In the genomic region with DNA sequence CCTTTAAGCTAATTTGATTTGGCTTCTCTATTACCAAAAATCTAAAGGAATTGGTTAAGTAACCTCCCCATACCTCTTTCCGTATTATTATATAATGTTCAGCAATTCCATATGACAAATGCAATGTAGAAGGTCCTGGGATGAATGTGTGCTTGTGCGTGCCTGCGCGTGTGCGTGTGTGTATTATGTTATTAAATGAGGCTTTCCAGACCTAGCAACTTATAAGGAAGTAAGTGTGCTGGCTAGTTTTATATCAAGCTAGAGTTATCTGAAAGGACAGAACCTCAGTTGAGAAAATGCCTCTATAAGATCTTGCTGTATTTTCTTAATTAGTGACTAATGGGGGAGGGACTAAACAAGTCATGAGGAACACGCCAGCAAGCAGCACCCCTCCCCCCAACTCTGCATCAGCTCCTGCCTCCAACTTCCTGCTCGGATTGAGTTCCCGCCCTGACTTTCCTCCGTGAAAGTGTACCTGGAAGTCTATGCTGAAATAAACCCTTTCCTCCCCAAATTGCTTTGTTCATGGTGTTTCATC, we compare ENCODE assay signal across 8 mouse cellular contexts. TPM values are rescaled to one million over a fixed set of nuclear protein-coding genes. Genes with fewer than 3 reads are reported as not detected.
DNase-seq lines count a peak whose midpoint lies in the region; ATAC-seq and TF ChIP-seq lines count a peak whose summit lies in the region.

No protein-coding gene starts in this region.

- WGBS in embryonic facial prominence, embryonic 11.5 days = 50% methylated on average over 9 of the region's 9 CpGs
- WGBS in kidney, embryonic 14.5 days = 53% methylated on average over 9 of the region's 9 CpGs
- 52% methylated on average over 9 of the region's 9 CpGs for WGBS in lung, postnatal 0 days

- no peaks in the 10 kb centered on the region for H3K9me3 ChIP-seq in embryonic facial prominence, embryonic 11.5 days (replicated peaks; ENCODE audit: control insufficient read depth, low read length)
- H3K9me3 ChIP-seq in kidney, embryonic 14.5 days (ENCODE audit: control insufficient read depth, low read length) = no peaks in the 10 kb centered on the region
- no peaks in the 10 kb centered on the region for H3K9me3 ChIP-seq in lung, postnatal 0 days (ENCODE audit: low read length)

- intact Hi-C loops in gastrocnemius, postnatal 14 days (cut with DNase I; ENCODE audit: low total_unique reads) = no loop called here

- H3K4me1 ChIP-seq in embryonic facial prominence, embryonic 11.5 days (ENCODE audit: control insufficient read depth, insufficient read depth, low read length) = no peaks in the 10 kb centered on the region
- H3K4me1 ChIP-seq in kidney, embryonic 14.5 days (ENCODE audit: control insufficient read depth, insufficient read depth, low read length) = no peaks in the 10 kb centered on the region
- H3K4me1 ChIP-seq in lung, postnatal 0 days (ENCODE audit: insufficient read depth, low read depth, low read length) = no peaks in the 10 kb centered on the region

- H3K36me3 ChIP-seq in embryonic facial prominence, embryonic 11.5 days (replicated peaks; ENCODE audit: control insufficient read depth, insufficient read depth, low read depth, low read length) = no peaks in the 10 kb centered on the region
- H3K36me3 ChIP-seq in kidney, embryonic 14.5 days (ENCODE audit: control insufficient read depth, insufficient read depth, low read length) = no peaks in the 10 kb centered on the region
- no peaks in the 10 kb centered on the region for H3K36me3 ChIP-seq in lung, postnatal 0 days (ENCODE audit: insufficient read depth, low read length)

- H3K9ac ChIP-seq in embryonic facial prominence, embryonic 11.5 days (replicated peaks; ENCODE audit: low read length) = no peak overlapping the region
- H3K9ac ChIP-seq in kidney, embryonic 14.5 days (ENCODE audit: low read depth, low read length) = no peak overlapping the region
- no peak overlapping the region for H3K9ac ChIP-seq in lung, postnatal 0 days (replicated peaks; ENCODE audit: low read depth)

- no peaks in the 10 kb centered on the region for H3K27me3 ChIP-seq in embryonic facial prominence, embryonic 11.5 days (ENCODE audit: control insufficient read depth, insufficient read depth, low read length)
- H3K27me3 ChIP-seq in kidney, embryonic 14.5 days (ENCODE audit: control insufficient read depth, insufficient read depth, low read length) = no peaks in the 10 kb centered on the region
- no peaks in the 10 kb centered on the region for H3K27me3 ChIP-seq in lung, postnatal 0 days (replicated peaks; ENCODE audit: insufficient read depth, low read length)

- H3K4me2 ChIP-seq in embryonic facial prominence, embryonic 11.5 days (ENCODE audit: low read depth, low read length) = no peak overlapping the region
- peak overlapping the region; percentile 30; the same call in 1 of the 2 replicates for H3K4me2 ChIP-seq in kidney, embryonic 14.5 days (replicated peaks; ENCODE audit: low read depth, low read length)
- H3K4me2 ChIP-seq in lung, postnatal 0 days (replicated peaks; ENCODE audit: low read depth, low read length) = peak overlapping the region; percentile 46

- H3K27ac ChIP-seq in embryonic facial prominence, embryonic 11.5 days (replicated peaks; ENCODE audit: low read depth, low read length) = no peak overlapping the region
- peak overlapping the region; percentile 53; the same call in 1 of the 2 replicates for H3K27ac ChIP-seq in kidney, embryonic 14.5 days (ENCODE audit: low read depth, low read length)
- H3K27ac ChIP-seq in lung, postnatal 0 days (ENCODE audit: low read length) = no peak overlapping the region; the same call in 1 of the 2 replicates

- no peak overlapping the region for H3K4me3 ChIP-seq in embryonic facial prominence, embryonic 11.5 days (ENCODE audit: low read depth, low read length)
- no peak overlapping the region; the same call in 1 of the 2 replicates for H3K4me3 ChIP-seq in kidney, embryonic 14.5 days (ENCODE audit: low read length)
- H3K4me3 ChIP-seq in lung, postnatal 0 days (ENCODE audit: low read depth, low read length) = peak overlapping the region; percentile 11; the same call in 1 of the 2 replicates

- 0 out of 2 replicates have a peak, but pooled peaks have one; percentile 11 for ATAC-seq in embryonic facial prominence, embryonic 11.5 days (replicated peaks; ENCODE audit: insufficient number of reproducible peaks, low FRiP score, low TSS enrichment, low read depth)
- peak; percentile 43; the same call in 1 of the 2 replicates for ATAC-seq in kidney, embryonic 14.5 days (ENCODE audit: low FRiP score, low TSS enrichment)
- ATAC-seq in lung, postnatal 0 days = peak; percentile 82

- peak; percentile 10 for DNase-seq in gastrocnemius, postnatal 14 days
- DNase-seq in gastrocnemius, postnatal 25 days = no peak
- peak; percentile 63 for DNase-seq in embryonic facial prominence, embryonic 11.5 days (ENCODE audit: low spot score)
- peak; percentile 83 for DNase-seq in lung, postnatal 0 days (ENCODE audit: low spot score)
- no peak for DNase-seq in right cerebral cortex, adult 2 months (ENCODE audit: low spot score in 2 of 2)
- DNase-seq in spleen, postnatal 4 days (ENCODE audit: low spot score in 2 of 2) = no peak
- no peak for DNase-seq in layer of hippocampus, adult 18-20 months (ENCODE audit: low spot score in 2 of 2)

- TF ChIP-seq EP300 in lung, postnatal 0 days (IDR thresholded peaks at IDR 0.05) = no peak

- TF ChIP-seq CTCF in lung, postnatal 0 days (IDR thresholded peaks at IDR 0.05) = no peak

RNA-seq across cellular contexts. Expression of a gene that starts 17.6 kb away (rescaled TPM):
- total RNA-seq in gastrocnemius, postnatal 14 days (2021) = 10 to 100 TPM; 22.6 to 25.2 TPM
- 10 to 100 TPM; 18.8 to 19.2 TPM for total RNA-seq in gastrocnemius, postnatal 25 days (2021)
- polyA plus RNA-seq in embryonic facial prominence, embryonic 11.5 days (2014; fragmentation: Nextera tagmentation; extraction: Ambion mirVana) = 42.2 and 46.5 TPM in 2 replicates
- polyA plus RNA-seq in kidney, embryonic 14.5 days (2014; fragmentation: Nextera tagmentation; extraction: Ambion mirVana) = 21.6 and 36.5 TPM in 2 replicates
- 10.5 and 11.4 TPM in 2 replicates for polyA plus RNA-seq in lung, postnatal 0 days (2015; fragmentation: Nextera tagmentation; extraction: Ambion mirVana)
- 10 to 100 TPM; 79.6 to 80.9 TPM for total RNA-seq in layer of hippocampus, adult 18-20 months (2021)

RNA-seq across cellular contexts. Expression of a gene that starts 17.8 kb away (rescaled TPM):
- 1 to 10 TPM; 7.8 TPM for total RNA-seq in gastrocnemius, postnatal 14 days (2021)
- 1 to 10 TPM; 4.4 to 8.7 TPM for total RNA-seq in gastrocnemius, postnatal 25 days (2021)
- polyA plus RNA-seq in embryonic facial prominence, embryonic 11.5 days (2014; fragmentation: Nextera tagmentation; extraction: Ambion mirVana) = 50.6 and 56.4 TPM in 2 replicates
- 27.2 and 40.1 TPM in 2 replicates for polyA plus RNA-seq in kidney, embryonic 14.5 days (2014; fragmentation: Nextera tagmentation; extraction: Ambion mirVana)
- polyA plus RNA-seq in lung, postnatal 0 days (2015; fragmentation: Nextera tagmentation; extraction: Ambion mirVana) = 13.1 and 14.2 TPM in 2 replicates
- total RNA-seq in layer of hippocampus, adult 18-20 months (2021) = 10 to 100 TPM; 10.6 to 16.7 TPM

RNA-seq across cellular contexts. Expression of a gene that starts 22.2 kb away (rescaled TPM):
- total RNA-seq in gastrocnemius, postnatal 14 days (2021) = under 1 TPM; 0.23 to 0.24 TPM
- total RNA-seq in gastrocnemius, postnatal 25 days (2021) = under 1 TPM; 0.05 to 0.19 TPM
- polyA plus RNA-seq in embryonic facial prominence, embryonic 11.5 days (2014; fragmentation: Nextera tagmentation; extraction: Ambion mirVana) = 0.04 and 0.11 TPM in 2 replicates
- 0.24 and 0.31 TPM in 2 replicates for polyA plus RNA-seq in kidney, embryonic 14.5 days (2014; fragmentation: Nextera tagmentation; extraction: Ambion mirVana)
- polyA plus RNA-seq in lung, postnatal 0 days (2015; fragmentation: Nextera tagmentation; extraction: Ambion mirVana) = 0.02 and 0.08 TPM in 2 replicates
- total RNA-seq in layer of hippocampus, adult 18-20 months (2021) = 100 to 1,000 TPM; 220 TPM

Comparison
In these comparisons a context has a peak if more than half of its experiments do, and no peak if none do; other contexts are left out.
1. DNase-seq: peak in gastrocnemius, postnatal 14 days (single experiment), embryonic facial prominence, embryonic 11.5 days (single experiment) and lung, postnatal 0 days (single experiment); none in gastrocnemius, postnatal 25 days (single experiment), right cerebral cortex, adult 2 months (0 of 2), spleen, postnatal 4 days (0 of 2) and layer of hippocampus, adult 18-20 months (0 of 2).
2. ATAC-seq: peak in every context shown above with its lines; median percentile 82 in lung, postnatal 0 days; 43 in kidney, embryonic 14.5 days; 11 in embryonic facial prominence, embryonic 11.5 days.
3. RNA of a gene that starts 22.2 kb away (total RNA-seq): 220 TPM in layer of hippocampus, adult 18-20 months; 0.23 to 0.24 TPM in gastrocnemius, postnatal 14 days and 0.05 to 0.19 TPM in gastrocnemius, postnatal 25 days; every median in the first group is over 100 times any median in the second.